Mouse (Mus musculus) hindbrain, embryonic 16.5 days (tissue): ENCODE measurements around the gene Spint2. TPM values are rescaled to one million over a fixed set of nuclear protein-coding genes. Genes with fewer than 3 reads are reported as not detected.
"Not testable (repeated sequence)": the region's sequence is repeated elsewhere in the genome, so short reads cannot be mapped to it uniquely, and the experiment has no call there.

Source experiments
- ATAC-seq: fragments of 200-750 bp; cut with Nextera tagmentation; 2 replicates; pipeline ENCODE4 v1.8.0; 2017; ENCODE audit warnings: moderate TSS enrichment, moderate library complexity
- H3K27ac ChIP-seq: fragments of 300-500 bp; sonication (generic); 2 replicates; pipeline ENCODE4 v1.5.1; 2014; ENCODE audit warnings: low read depth, mild to moderate bottlenecking, control low read depth, low read length, moderate library complexity
- H3K27me3 ChIP-seq: fragments of 300-500 bp; sonication (generic); replicated peaks from 2 replicates; pipeline ENCODE4 v1.6.1; 2014; ENCODE audit warnings: low read length; ENCODE audit not compliant: control insufficient read depth, insufficient read depth
- H3K36me3 ChIP-seq: fragments of 300-500 bp; sonication (generic); 2 replicates; pipeline ENCODE4 v1.6.1; 2014; ENCODE audit warnings: mild to moderate bottlenecking, low read length, moderate library complexity, mixed read lengths; ENCODE audit not compliant: control insufficient read depth, insufficient read depth
- H3K4me1 ChIP-seq: fragments of 300-500 bp; sonication (generic); 2 replicates; pipeline ENCODE4 v1.6.1; 2014; ENCODE audit warnings: low read depth, low read length; ENCODE audit not compliant: control insufficient read depth, insufficient read depth
- H3K4me2 ChIP-seq: fragments of 300-500 bp; sonication (generic); 2 replicates; pipeline ENCODE4 v1.6.1; 2014; ENCODE audit warnings: mild to moderate bottlenecking, low read length, control low read depth, moderate library complexity
- H3K4me3 ChIP-seq: fragments of 300-500 bp; sonication (generic); 2 replicates; pipeline ENCODE4 v1.5.1; 2014; ENCODE audit warnings: mild to moderate bottlenecking, low read length, control low read depth, moderate library complexity
- H3K9ac ChIP-seq: fragments of 300-500 bp; sonication (generic); 2 replicates; pipeline ENCODE4 v1.6.1; 2014; ENCODE audit warnings: low read depth, mild to moderate bottlenecking, control low read depth, low read length, moderate library complexity
- H3K9me3 ChIP-seq: fragments of 300-500 bp; sonication (generic); 2 replicates; pipeline ENCODE4 v1.6.1; 2014; ENCODE audit warnings: mild to moderate bottlenecking, low read length, moderate library complexity; ENCODE audit not compliant: control insufficient read depth
- WGBS: fragments of 180-500 bp; shearing (Covaris S2); extraction: QIAGEN DNeasy Blood & Tissue Kit; methylation state at CpG from one replicate; pipeline ENCODE4 v1.1.7; 2014; 5-methylcytosine and 5-hydroxymethylcytosine counted together
- polyA plus RNA-seq: library from polyadenylated mRNA; unstranded; fragments of >200 nt; fragmentation: Nextera tagmentation; extraction: Ambion mirVana; gene quantifications from 2 replicates; pipeline ENCODE4 v1.2.1, GENCODE M21; 2015

The Spint2 gene
- polyA plus RNA-seq, 1 experiment from 2014 or later, result 91.2 TPM

DNA sequence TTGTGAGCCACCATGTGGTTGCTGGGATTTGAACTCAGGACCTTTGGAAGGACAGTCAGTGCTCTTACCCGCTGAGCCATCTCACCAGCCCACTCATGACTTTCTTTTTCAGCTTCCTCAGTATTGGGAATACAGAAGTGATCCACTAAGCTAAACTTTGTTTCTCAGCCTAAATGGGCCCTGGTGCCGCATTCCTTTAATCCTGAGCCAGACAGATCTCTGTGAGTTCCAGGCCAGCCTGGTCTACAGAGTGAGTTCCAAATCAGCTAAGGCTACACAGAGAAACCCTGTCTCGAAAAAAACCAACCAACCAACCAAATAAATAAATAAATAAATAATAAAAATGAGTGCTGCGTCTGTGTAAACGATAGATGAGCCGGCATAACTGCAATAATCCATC is 44.1 kb downstream of the Spint2 start:
- Histone ChIP-seq H3K9ac (peak overlapping the region; percentile 68), H3K4me2 (peak overlapping the region; percentile 91), H3K4me3 (peak overlapping the region; percentile 80), H3K27ac (peak overlapping the region; percentile 89)
- not testable (repeated sequence) for H3K9me3 ChIP-seq, H3K4me1 ChIP-seq, H3K27me3 ChIP-seq, H3K36me3 ChIP-seq
- ATAC-seq, result peak; percentile 9; the same call in 1 of the 2 replicates
- WGBS, result 28% methylated on average over 6 of the region's 6 CpGs

- H3K4me2 ChIP-seq, result no peak overlapping the region
- no peaks in the 10 kb centered on the region for H3K36me3 ChIP-seq
- no peak overlapping the region for H3K9ac ChIP-seq
- ATAC-seq, result no peak
- no peak overlapping the region for H3K4me3 ChIP-seq
- peaks cover 16% of the 10 kb centered on the region for H3K4me1 ChIP-seq
- no peaks in the 10 kb centered on the region for H3K9me3 ChIP-seq
- no peak overlapping the region for H3K27ac ChIP-seq
- H3K27me3 ChIP-seq, result peaks cover 9% of the 10 kb centered on the region
- WGBS, result 89% methylated on average over 4 of the region's 4 CpGs
These were observed 45.1 kb downstream of the Spint2 start for GRCm38 (mm10) chr7:29236593-29236992.

DNA sequence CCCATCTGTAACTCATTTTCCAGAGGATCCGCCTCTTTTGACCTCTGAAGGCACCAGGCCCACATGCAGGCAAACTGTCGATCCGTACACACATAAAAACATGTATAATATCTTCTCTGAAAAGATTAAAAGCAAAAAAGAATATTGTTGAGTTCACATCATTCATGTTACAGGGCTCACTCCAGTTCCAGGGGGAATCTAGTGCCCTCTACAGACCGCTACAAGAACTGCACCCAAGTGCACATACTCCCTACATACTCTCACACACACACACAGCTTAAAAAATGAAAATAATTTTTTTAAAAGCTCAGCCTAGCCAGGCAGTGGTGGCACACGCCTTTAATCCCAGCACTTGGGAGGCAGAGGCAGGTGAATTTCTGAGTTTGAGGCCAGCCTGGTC is 47.1 kb downstream of the Spint2 start:
- H3K4me3 ChIP-seq, result no peak overlapping the region
- H3K4me2 ChIP-seq, result no peak overlapping the region
- no peak for ATAC-seq
- H3K9me3 ChIP-seq, result no peaks in the 10 kb centered on the region
- 84% methylated on average over 5 of the region's 5 CpGs for WGBS
- H3K9ac ChIP-seq, result no peak overlapping the region
- H3K4me1 ChIP-seq, result peaks cover 16% of the 10 kb centered on the region
- no peaks in the 10 kb centered on the region for H3K36me3 ChIP-seq
- H3K27ac ChIP-seq, result no peak overlapping the region
- H3K27me3 ChIP-seq, result peaks cover 15% of the 10 kb centered on the region

- ATAC-seq, result no peak
- Histone ChIP-seq H3K4me2 (no peak overlapping the region), H3K4me1 (peaks cover 9% of the 10 kb centered on the region), H3K4me3 (no peak overlapping the region), H3K27ac (no peak overlapping the region), H3K27me3 (peaks cover 15% of the 10 kb centered on the region), H3K9ac (no peak overlapping the region), H3K9me3 (no peaks in the 10 kb centered on the region), H3K36me3 (no peaks in the 10 kb centered on the region)
- 64% methylated on average over 6 of the region's 6 CpGs for WGBS
These were observed 48.0 kb downstream of the Spint2 start for GRCm38 (mm10) chr7:29233745-29234144.

DNA sequence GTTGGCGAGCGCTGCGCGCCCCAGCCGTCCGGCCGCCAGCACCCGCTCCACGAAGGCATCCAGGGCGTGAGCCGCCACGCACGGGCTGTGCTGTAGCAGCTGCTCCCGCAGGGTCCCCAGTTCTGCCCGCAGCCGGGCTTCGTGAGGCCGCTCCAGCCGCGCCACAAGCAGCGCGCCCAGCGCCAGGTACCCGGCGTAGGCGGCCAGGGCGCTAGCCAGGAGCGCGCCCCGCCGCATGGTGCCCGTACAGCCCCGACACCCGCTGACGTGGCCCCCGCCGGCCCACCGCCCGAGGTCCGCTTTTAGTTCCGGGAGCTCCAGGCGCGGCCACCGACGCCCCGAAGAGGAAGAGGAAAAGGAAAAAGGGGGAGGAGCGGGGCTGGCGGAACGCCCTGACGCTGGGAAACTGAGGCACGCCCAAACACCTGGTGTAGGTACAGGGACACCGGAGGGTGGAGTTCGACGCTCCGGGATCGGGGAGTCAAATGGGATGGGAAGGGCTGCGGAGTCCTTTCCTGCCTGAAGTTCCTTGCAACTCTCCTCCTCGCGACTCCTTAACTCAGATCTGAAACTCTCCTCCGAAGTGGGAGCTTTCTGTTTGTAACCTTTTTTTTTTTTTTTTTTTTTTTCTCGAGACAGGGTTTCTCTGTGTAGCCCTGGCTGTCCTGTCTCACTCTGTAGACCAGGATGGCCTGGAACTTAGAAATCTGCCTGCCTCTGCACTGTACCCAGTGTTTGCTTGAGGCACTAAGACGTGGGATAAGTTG is 49.3 kb downstream of the Spint2 start, which contains the start of gene Kcnk6:
TSS of gene Kcnk6 (minus strand) at position 269 of the 767 bp plus-strand sequence.
- Histone ChIP-seq H3K27ac (no peak within 1 kb of the TSS), H3K4me2 (peak within 1 kb of the TSS; percentile 93), H3K4me3 (peak within 1 kb of the TSS; percentile 52), H3K36me3 (no peaks in the 10 kb centered on the region), H3K27me3 (peaks cover 15% of the 10 kb centered on the region), H3K9ac (peak within 1 kb of the TSS; percentile 65), H3K4me1 (peaks cover 7% of the 10 kb centered on the region), H3K9me3 (no peaks in the 10 kb centered on the region)
- 2% methylated on average over 51 of the region's 62 CpGs for WGBS
- peak; percentile 44; the same call in 1 of the 2 replicates for ATAC-seq

DNA sequence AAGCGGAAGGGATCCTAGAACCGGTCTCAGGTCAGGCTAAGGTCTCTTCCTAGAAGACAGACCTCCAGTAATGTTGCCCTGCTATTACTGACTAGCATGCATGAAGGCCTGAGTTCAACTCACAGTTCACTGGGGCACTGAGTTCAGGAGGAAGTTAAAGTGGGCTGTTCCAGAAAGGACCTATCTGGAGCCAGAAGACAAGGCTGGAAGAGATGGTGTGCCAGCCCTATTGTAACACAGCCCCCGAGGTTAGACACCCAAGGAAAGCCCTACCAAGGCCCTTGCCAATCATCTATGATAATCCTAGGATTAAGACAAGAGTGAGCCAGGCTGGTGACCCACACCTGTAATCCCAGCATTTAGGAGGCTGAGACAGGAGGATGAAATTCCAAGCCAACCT is 50.2 kb downstream of the Spint2 start:
- H3K36me3 ChIP-seq, result no peaks in the 10 kb centered on the region
- H3K4me2 ChIP-seq, result no peak overlapping the region; the same call in 1 of the 2 replicates
- 57% methylated on average over 3 of the region's 3 CpGs for WGBS
- no peak for ATAC-seq
- no peaks in the 10 kb centered on the region for H3K9me3 ChIP-seq
- peaks cover 7% of the 10 kb centered on the region for H3K4me1 ChIP-seq
- no peak overlapping the region; the same call in 1 of the 2 replicates for H3K4me3 ChIP-seq
- H3K9ac ChIP-seq, result no peak overlapping the region
- H3K27ac ChIP-seq, result no peak overlapping the region
- H3K27me3 ChIP-seq, result peaks cover 15% of the 10 kb centered on the region

DNA sequence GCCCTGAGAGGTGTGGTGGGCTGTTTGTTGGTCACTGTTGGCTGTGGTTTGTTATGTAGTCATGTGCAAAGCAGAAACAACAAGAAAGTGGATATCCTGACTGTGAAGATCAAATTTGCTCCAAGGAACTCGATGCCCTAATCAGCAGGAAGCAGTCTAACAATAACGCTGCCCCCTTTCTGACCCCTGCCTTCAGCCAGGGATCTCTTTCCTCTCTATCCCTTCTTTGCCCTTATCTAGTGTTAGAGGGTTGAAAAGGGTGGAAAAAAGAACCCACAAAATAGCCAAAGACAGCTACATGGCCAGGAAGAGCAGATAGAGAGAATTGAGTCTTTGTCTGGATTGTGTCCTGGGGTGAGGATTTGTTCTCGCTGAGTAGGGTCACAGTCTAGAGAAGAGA is 51.2 kb downstream of the Spint2 start:
- H3K27me3 ChIP-seq, result peaks cover 15% of the 10 kb centered on the region
- H3K4me1 ChIP-seq, result peaks cover 7% of the 10 kb centered on the region
- 23% methylated on average over 3 of the region's 3 CpGs for WGBS

GRCm38 (mm10) chr7:29228202-29228601 is 53.5 kb downstream of the Spint2 start:
- H3K27ac ChIP-seq, result no peak overlapping the region
- no peak for ATAC-seq
- no peak overlapping the region for H3K4me2 ChIP-seq
- H3K4me3 ChIP-seq, result no peak overlapping the region
- H3K36me3 ChIP-seq, result no peaks in the 10 kb centered on the region
- no peaks in the 10 kb centered on the region for H3K9me3 ChIP-seq
- peaks cover 10% of the 10 kb centered on the region for H3K27me3 ChIP-seq
- H3K4me1 ChIP-seq, result peaks cover 15% of the 10 kb centered on the region
- no peak overlapping the region for H3K9ac ChIP-seq
- WGBS, result 70% methylated on average over 4 of the region's 4 CpGs

More for the DNA sequence above, 51.2 kb downstream of the Spint2 start:
- Histone ChIP-seq H3K4me3 (no peak overlapping the region), H3K9ac (no peak overlapping the region), H3K9me3 (no peaks in the 10 kb centered on the region), H3K27ac (no peak overlapping the region), H3K36me3 (no peaks in the 10 kb centered on the region), H3K4me2 (no peak overlapping the region)
- ATAC-seq, result no peak

- H3K4me3 ChIP-seq, result peak overlapping the region; percentile 10; the same call in 1 of the 2 replicates
These were observed 56.2 kb downstream of the Spint2 start for GRCm38 (mm10) chr7:29225520-29225919.

More at GRCm38 (mm10) chr7:29225520-29225919, 56.2 kb downstream of the Spint2 start:
- Histone ChIP-seq H3K9ac (peak overlapping the region; percentile 23; the same call in 1 of the 2 replicates), H3K36me3 (no peaks in the 10 kb centered on the region), H3K27me3 (no peaks in the 10 kb centered on the region; the same call in 1 of the 2 replicates), H3K4me1 (peaks cover 8% of the 10 kb centered on the region), H3K9me3 (no peaks in the 10 kb centered on the region), H3K27ac (no peak overlapping the region), H3K4me2 (peak overlapping the region; percentile 50)
- WGBS, result 71% methylated on average over 13 of the region's 13 CpGs
- ATAC-seq, result peak; percentile 51
